Mouse (Mus musculus) activated CD4-positive, CD25-positive, alpha-beta regulatory T cell, adult 9 weeks (primary cell): Measurements from ENCODE around the gene Atp2b4. TPM values are rescaled to one million over a fixed set of nuclear protein-coding genes. Genes with fewer than 3 reads are reported as not detected.

Experiments
- polyA plus RNA-seq: library from polyadenylated mRNA; unstranded; fragments of 100-300 nt; shearing (Covaris generic); gene quantifications from one replicate; pipeline ENCODE4 v1.2.1, GENCODE M21; 2017

The Atp2b4 gene
- polyA plus RNA-seq: 8.6 TPM

DNA sequence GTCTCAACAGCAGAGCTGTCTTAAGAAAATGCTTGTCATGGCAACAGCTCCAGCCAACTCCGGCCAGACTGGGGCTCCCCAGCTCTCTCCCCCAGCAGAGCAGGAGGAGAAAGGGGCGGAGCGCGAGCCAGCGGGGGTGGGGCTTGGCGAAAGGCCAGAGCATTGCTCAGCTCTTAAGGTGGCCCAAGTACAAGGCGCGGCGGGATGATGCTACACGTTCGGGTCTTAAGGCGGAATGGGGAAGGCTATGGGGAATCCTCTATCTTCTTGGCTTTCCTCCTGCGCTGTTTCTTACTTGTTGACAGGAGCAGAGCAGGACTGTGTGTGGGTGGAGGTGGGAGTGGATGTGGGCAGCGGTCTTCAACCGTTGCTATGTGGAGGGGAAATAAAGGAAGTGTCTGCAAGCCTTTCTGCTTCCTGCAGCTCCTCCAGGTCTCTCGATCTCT is at the start of gene Atp2b4:
Gene Atp2b4 (minus strand): TSS at position 94 of the 446 bp plus-strand sequence.

DNA sequence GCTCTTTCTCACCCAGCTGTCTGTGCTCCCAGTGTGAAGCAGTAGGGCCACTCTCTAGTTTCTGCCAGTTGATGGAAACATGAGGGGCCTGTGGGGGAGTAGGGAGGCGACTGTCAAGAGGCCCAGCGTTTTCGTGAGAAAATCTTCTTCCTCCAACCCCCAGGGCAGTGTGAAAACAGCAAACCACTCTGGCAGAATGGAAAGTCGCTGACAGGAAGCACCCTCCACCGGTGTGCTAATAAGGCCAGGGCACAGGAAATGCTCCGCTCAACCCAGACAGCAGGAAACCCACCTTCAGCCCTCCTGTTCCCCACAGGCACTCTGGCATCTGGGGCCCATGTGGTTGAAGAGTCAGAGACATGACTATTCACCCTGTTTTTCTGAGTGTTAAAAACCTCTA is 110.9 kb downstream of the Atp2b4 start, which contains the start of gene Lax1:
Gene Lax1 (minus strand): TSS at position 212 of the 400 bp plus-strand sequence.

DNA sequence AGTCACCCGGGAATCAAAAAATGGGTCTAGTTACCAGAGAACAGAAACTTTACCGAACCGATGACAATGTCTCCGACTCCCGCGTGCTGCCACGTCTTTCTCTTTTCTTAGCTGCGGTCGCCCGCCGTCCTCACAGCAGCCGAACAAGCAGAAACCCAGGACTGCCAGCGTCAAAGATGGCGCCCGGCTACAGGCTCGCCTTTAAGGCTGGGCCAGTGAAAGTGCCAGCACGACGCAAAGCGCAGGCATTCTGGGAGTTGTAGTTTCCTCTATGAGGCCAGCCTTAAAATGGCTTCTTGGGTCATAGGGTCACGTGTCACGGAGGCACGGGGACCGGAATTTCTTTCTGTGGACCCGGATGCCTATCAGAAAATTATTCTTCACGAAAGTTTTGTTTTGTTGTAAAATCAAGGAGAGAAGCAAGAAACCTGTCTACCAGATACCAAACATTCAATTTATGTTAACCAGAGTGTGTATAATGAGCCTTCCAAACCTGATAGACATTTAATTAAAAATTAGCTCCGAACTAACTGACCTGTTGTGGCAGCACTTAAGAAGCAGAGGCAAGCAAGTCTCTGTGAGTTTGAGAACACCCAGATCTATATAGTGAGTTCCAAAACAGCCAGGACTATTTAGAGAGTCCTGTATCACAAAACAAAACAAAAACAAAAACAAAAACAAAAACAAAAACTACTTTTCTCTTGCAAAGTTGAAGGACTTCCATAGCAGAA is 139.5 kb downstream of the Atp2b4 start, which contains the start of gene Gm38394:
Gene Gm38394 (minus strand): TSS at position 116 of the 731 bp plus-strand sequence.

DNA sequence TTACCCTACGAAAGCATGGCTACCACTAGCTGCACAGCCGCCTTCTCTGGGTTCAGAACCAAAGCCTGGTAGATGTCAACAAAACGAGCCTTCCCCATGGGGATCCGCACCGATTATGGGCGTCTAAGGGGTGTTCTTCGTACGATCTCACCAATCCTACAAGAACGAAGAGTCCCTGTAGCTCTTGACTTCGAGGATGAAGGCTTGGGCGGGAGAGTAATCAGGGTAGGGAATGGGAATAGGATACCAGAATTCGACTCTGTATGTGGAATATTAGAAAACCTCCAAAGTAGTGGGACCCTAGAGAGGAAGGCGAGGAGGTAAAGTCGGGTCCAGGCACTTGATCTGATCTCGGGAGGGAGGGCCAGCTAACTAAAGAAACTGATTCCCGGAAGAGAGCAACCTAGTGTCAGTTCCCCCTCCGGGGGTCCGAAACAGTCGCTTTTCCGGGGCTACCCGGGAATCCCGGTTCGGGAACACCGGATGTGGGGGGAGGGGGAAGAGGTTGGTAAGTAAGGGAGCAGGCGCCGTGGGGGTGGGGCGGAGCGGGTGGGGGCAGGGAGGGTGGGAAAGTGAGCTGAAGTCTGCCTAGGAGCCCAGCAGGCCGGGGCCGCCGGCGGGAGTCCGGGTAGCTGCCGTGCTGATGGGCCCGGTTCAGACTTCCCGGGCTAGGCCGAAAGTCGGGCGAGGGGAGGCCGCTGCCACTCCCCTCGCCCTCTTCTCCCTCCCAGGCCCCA is 140.2 kb downstream of the Atp2b4 start, which contains the start of gene Zbed6:
Gene Zbed6 (minus strand): TSS at position 420 of the 737 bp plus-strand sequence.

Other genes with a start within 250 kb of the Atp2b4 start
- gene Snrpe, start 190.8 kb downstream of the Atp2b4 start, polyA plus RNA-seq: 341 TPM
- not detected for gene Zbed6, start 140.2 kb downstream of the Atp2b4 start, polyA plus RNA-seq
- 2.8 TPM for gene Gm38394, start 139.7 kb downstream of the Atp2b4 start, polyA plus RNA-seq
- gene Lax1, start 110.9 kb downstream of the Atp2b4 start, polyA plus RNA-seq: 145 TPM
- not detected for gene Optc, start 107.0 kb upstream of the Atp2b4 start, polyA plus RNA-seq
- gene Prelp, start 120.4 kb upstream of the Atp2b4 start, polyA plus RNA-seq: not detected
- gene Fmod, start 236.2 kb upstream of the Atp2b4 start, polyA plus RNA-seq: not detected